Mouse (Mus musculus): ENCODE data around the gene Grip1. TPM values are rescaled to one million over a fixed set of nuclear protein-coding genes. Genes with fewer than 3 reads are reported as not detected.

Gene Grip1
- polyA plus RNA-seq, 1 experiment from 2014 or later = 0.92 TPM

DNA sequence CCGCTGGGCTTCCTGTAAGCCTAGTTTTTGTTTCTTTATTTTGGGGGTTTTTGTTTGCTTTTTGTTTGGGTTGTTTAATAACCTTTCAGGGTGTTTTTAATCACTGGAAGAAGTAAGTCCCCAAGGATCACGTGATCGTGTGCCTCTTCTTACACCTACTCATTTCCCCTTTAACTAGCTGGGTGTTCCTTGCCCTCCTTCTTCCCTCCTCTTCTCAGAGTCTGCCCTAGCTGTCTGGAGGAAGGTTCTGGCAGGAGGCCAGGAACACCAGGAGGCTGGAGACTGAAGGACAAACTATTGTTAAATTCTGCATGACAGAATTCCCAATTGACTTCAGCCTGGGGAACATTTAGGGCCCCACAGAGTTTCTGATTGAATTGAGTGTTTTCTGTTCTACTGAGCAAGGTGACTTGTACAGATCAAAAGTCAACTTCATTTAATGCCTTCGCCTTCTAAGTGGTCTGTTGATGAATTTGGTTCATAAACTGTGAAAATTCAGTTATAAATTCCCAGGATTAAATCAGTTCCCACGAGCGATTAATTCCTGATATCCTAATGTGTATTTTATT is 376.8 kb downstream of the Grip1 start:
- no peak for DNase-seq (ENCODE audit: low spot score)

DNA sequence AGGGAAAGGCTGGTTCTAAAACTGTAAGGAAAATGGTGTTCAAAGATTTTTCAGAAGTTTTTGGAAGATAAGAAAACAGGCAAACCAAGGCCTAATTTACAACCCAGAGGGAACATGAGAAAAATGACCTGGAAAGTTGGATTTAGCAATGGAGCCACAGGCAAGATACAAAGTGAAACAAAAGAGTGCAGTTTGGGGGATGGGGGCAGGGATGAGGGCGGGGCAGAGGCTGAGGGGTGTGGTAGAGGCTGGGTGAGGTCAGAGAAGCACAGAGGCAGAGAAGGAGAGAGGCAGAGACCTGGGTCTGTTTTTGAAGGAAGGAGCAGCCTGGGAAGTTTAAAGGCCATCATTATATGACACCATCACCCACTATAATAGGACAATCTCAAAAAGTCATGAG is 377.5 kb downstream of the Grip1 start:
- DNase-seq (ENCODE audit: low spot score) = no peak

DNA sequence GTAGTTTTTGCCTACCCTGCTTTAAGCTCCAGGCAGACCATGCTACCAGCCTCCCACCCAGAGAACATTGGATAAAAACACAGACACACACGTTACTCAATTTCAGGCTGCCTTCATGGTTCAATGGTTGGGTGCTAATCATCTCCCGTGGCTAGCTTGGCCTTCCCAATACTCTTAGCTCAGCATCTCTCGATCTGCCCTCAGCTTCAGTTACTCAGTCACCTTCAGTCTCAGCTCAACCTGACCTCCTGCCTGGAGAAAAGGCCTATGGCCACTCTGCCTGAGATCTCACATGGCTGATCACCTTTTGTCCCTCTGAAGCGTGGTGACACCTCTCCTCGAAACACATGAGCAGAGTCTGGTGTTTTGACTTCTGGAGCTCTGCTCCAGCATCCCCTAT is 379.7 kb downstream of the Grip1 start:
- DNase-seq (ENCODE audit: low spot score) = no peak

DNA sequence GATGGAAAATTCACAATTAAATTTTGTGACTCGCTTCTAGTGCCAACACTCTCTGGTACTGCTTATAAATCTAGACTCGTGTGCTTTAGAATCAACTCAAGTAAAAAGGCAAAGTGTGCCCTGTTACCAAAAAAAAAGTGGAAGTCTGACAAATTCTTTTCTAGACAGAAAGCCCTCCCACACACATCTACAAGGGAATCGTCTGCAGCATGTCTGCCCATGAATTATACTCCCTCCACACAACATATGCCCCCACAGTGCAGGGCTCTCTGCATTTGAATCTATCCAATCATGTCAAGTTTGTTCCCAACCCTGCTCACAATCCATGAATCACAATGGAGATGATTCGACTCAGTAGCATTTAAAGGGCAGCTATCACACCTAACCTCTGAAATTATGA is 380.5 kb downstream of the Grip1 start:
- no peak for DNase-seq (ENCODE audit: low spot score)

DNA sequence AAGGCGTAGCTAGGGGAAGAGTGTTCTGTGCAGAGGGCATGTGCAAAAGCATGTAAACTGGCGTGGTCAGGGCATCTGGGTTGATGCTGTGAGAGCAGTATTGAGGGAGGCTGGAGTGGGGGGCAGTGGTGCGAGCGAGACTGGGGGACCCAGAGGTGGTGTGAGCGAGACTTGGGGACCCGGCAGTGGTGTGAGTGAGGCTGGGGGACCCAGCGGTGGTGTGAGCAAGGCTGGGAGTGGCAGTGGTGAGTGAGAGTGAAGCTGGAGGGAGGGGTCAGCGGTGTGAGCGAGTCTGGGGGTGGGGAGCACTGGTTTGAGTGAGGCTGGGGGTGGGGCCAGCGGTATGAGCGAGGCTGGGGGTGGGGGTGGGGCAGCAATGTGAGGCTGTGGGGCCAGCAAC is 386.0 kb downstream of the Grip1 start:
- DNase-seq (ENCODE audit: low spot score) = no peak

DNA sequence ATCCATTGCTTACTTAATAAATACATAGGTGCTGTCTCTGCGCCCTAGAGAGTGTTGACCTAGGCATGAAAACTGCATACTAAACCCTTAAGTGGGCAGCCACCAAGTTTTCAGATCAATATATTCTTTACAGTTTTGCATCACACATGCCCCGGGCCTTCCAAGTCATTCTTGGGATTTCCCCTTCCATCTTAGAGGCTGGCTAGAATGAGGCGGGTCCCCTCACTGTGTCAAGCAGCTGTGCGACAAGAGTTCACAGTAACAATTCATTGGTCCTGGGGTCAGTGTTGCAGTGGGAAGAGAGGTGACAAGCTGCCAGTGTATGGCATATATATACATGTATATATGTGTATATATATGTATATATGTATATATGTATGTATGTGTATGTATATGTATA is 388.4 kb downstream of the Grip1 start:
- DNase-seq (ENCODE audit: low spot score) = no peak

DNA sequence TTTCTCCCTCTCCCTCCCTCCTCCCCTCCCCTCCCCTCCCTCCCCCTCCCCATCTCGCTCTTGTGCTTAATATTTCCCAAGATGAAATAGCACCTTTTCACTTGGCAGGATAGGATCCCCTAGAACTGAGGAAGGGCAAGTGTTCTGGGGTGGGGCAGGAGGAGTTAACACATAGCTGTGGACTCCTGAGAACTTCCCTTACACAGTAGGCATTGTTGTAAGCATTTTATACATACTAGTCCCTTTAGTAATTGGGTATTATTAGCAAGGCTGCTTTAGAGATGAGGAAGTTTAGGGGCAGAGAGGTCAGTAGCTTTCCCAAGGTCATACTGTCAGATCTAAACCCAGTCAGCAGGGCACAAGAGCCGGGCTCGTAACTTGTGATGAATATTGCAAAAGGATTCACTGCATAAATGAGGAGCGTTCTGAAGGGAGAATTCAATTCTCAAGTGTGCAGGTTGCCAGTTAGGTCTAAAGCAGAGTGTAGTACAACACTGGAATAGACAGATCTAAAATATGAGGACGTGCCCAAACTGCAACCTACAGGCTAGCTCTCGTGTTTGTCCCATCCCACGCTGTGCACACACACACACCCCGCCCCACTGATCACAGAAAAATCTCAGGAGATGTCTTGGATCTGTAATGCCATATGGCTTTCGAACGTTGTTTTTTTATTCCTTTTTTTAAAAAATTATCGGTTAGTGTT is 392.2 kb downstream of the Grip1 start:
- no peak for DNase-seq (ENCODE audit: low spot score)

DNA sequence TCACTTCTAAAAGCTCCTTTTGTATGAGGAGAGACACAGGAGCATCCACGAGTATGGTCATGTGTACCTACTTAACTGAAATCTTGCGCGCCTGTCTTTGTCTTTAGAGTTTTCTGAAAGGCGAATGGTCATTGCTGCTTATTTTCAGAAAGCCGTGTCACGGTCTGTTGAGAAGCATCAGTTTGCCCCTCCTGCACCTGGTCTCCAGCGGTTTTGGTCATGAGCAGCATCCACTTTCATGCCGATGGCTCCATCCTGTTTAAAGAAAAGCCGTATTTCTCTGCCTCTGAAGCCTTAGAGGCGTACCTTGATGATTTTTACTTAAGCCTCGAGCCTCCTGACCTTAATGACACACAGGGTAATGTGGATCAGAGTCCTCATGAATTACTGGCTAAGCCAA is 398.0 kb downstream of the Grip1 start:
- no peak for DNase-seq (ENCODE audit: low spot score)

DNA sequence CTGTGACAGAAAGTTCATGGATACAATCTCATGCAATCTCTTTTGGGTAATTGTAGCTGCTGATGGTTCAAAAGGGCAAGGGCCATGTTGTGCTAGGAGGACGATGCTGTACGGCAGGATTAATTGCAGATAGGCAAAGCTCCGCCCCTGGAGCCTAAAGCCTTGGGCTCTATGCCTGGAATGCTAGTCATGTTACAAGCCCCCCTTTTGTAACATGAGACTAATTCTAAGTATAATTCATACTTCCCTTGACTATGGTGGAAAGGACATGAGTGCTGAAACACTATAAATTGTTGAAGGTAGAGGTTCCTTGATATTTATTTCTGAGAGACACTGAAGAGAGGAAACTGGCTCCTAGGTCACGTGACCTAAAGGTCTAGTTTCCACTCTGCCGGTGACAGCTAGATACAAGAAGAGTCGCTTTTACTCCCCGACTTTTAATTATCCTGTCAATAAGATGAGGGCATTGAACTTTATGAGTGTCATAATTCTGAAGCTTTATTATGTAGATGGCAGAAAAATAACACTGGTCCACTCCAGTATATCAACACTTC is 399.0 kb downstream of the Grip1 start:
- DNase-seq (ENCODE audit: low spot score) = no peak

DNA sequence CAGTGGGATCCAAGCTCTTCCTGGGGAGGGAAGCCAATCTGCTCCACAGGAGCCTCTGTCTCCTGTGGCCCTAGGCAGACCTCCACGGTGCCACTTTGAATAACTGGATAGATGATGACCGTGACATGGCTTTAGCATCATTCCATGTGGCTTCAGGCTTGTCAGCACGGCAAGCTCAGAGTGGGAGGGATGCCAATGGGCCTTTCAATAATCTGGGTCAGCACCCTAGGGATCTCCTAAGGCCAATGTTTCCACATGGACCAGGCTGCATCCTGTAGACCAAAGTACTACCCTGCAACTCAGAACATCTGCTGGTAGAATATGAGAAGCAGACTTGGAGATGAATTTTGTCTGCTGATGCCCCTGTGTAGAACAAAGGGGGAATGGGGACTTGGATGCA is 414.1 kb downstream of the Grip1 start:
- DNase-seq (ENCODE audit: low spot score) = no peak

DNA sequence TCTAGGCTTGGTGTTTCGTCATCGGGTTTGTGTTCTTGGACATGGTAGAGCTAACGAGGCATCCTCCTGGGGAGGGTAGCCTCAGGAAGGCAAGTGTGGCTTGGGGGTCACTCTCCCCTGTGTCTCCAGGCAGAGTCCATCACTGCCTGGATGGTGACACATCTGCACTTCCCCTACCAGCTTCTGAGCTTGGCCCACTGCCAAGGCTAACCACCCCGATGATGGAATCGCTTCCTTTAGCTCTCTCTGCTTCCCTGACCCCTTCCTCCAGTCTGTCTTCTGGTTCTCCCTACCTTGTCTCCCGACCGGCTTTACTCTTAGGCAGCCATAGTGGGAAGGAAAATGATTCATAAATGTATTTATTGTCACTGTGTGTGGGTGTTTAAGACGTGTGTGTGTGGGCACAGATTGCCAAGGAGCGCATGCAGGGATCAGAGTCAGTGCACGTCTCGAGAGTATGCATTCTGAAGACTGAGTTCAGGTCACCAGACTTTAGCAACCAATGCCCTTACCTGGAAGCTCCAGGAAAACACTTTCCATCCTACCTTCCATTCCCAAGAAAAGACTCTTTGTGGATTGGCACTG is 415.5 kb downstream of the Grip1 start:
- DNase-seq (ENCODE audit: low spot score) = no peak

DNA sequence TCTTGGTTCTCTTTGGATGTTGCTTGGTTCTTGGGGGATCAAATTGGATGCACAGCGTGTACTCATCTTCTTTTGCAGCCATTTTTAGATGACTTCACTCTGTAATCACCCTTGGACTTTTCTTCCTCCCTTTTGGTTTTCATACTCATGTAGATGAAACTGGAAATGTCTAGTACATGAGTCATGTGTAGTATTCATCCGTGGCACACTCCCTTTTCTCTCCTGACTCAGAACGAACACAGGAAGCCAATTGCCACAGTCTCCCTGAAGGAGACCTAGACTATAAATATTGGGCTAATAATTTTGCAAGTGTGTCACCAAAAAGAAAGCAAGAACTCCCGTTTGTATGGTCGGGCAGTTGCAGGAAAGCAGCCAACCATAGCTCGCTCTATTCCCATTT is 423.1 kb downstream of the Grip1 start:
- DNase-seq (ENCODE audit: low spot score) = no peak

DNA sequence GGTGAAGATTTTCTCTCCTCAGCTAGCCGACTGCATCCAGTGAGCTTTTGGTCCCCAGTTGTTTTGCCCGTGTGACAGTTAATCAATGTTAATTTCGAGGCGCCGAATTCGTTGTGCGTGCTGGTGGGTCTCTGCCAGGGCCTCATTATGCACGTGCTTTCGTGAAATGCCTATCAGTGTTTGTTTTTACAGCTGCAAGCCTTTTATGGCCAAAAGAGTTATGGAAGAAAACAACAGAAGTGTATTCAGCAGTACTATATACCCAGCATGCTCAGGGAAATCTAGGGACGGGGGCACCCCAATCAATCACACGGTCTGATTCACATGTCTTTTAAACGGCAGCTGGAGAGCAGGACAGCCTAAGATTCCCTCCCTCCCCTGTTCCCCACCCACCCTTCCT is 424.7 kb downstream of the Grip1 start:
- no peak for DNase-seq (ENCODE audit: low spot score)

DNA sequence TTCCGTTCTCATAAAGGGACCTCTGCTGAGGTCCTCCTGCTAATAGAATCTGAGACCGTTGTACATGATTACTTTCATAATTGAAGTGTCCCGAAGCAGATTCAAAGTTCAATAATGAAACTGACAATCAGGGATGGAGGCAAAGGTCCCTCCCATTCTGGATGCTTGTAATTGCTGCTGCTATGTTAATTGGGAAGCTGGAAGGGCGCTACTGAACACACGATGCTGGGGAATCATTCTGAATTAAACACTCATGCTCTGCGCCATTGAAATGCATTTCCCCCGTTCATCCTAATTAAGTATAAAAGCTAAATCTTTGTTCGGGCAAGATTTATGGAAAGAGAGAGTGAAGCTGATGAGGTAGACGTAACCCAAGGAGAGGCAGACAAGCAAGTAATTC is 431.0 kb downstream of the Grip1 start:
- no peak for DNase-seq (ENCODE audit: low spot score)

DNA sequence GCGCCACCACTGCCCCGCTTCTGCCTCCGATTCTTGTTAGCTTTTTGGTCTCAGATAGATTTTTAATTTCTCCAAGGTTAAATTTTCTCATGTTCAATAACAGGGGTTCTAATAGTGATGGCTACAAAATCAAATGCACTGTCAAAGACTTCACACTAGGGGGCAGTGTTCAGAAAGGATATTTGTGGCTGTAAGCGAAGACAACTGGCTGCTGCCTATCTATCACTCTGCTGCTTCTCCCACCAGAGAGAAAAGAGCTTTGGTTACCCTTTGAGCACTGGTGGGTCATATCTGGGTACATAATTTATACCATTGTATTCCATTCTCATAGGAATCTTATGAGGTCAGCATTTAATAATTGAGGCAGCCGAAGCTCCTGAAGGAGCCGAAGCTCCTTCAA is 431.9 kb downstream of the Grip1 start:
- DNase-seq (ENCODE audit: low spot score) = no peak

DNA sequence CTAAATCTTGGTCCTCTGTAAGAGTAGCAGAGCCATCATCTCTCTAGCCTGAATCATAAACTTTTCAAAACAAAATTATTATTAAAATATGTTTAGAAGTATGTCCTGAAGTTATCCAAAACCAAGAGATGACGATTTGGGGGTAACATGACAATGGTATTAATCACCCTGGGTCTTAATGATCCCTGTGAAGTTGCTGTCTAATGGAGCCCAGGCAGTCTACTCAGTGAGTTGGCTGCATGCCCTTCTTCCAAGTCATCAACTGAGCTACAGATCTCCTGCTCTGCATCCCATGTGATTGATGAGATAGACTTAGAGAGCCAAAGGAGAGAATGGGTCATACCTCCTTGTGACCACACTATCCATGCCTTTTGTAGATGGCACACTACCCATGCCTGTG is 433.1 kb downstream of the Grip1 start:
- no peak for DNase-seq (ENCODE audit: low spot score)

DNA sequence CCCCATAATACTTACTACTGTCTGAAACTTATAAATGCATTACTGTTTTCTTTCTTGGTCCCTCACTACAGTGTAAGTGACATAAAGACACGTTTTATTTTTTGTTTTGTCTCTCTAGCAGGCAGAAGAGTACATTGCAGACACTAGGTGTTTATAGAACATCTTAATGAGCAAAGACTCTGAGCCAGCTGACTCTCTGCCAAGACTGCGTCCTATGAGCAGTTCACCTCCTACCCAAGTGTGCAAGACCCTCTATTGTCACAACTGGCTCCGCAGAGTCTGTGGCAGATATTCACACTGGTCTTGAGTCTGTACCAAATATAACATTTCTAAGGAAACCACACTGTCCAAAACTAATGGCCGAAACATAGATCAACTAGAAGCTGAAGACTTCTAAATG is 449.1 kb downstream of the Grip1 start:
- no peak for DNase-seq (ENCODE audit: low spot score)

DNA sequence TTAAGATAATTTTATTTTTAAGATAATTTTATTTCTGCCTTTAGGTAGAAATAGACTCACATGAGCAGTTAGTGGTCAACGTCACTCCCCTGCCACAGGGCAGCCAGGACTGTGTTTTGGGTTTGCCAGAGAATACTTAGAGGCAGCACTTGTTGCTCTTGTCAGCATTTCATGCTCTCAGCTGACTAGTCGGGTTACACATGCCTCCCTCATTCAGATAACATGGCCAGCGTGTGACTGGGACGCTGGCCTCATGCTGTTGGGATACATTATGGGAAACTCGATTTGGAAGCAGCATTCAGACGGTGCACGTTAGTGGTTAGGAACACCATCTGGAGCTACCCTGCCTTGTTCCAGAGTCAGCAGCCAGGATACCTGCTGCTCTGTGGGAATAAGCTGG is 453.2 kb downstream of the Grip1 start:
- no peak for DNase-seq (ENCODE audit: low spot score)

DNA sequence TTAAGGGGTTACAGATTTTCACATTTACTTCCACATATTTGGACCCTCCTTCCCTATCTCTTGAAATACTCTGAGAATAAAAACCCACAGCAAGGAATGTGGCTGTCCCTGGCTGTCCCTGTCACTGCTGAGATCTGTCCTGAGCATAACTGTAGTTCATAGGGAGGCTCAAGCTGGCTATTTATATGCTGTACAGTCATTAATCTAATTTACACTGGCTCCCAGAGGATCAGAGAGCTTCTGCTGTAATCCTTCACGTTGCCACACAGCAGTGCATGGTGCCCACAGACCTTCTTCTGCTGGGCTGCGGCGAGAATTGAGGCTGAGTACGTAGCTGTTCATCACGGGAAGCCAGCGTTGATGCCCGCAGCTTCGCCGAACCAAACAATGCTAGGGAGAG is 464.4 kb downstream of the Grip1 start:
- no peak for DNase-seq (ENCODE audit: low spot score)

DNA sequence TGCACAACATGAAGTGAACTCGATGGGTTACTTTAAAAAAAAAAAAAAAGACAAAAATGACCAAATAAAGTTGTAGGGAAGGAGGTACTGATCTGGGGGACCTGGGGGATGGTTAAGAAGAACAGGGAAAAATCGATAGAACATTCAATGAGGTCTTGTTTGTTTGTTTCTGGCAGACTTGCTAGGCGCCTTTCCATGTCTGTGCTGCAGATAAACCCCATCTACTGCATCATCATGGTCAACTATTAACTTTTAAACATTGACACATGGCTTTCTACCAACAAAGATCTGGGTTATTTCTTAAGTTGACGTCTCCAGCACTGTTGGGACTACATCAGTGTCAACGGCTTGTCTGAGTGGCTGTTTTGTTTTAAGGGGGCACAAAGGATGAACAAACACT is 474.3 kb downstream of the Grip1 start:
- no peak for DNase-seq (ENCODE audit: low spot score)

DNA sequence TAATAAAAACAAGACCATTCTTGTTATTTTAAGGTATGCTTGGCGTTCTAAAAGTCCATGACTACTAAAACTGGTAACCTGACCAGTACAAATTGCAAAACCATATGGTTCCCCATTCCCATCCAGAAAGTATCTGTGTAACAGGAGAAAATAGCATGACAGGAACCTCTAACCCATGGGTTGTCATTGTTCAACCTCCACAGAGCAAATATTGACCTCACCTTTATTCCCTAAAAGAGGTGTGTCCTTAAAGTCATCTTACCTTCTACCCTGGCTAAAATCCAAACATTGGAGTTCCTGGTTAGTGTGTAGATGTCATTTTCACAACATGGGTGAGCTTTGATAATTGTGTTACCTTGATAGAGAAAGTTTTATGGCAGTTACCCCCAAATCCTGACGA is 475.3 kb downstream of the Grip1 start:
- DNase-seq (ENCODE audit: low spot score) = no peak

DNA sequence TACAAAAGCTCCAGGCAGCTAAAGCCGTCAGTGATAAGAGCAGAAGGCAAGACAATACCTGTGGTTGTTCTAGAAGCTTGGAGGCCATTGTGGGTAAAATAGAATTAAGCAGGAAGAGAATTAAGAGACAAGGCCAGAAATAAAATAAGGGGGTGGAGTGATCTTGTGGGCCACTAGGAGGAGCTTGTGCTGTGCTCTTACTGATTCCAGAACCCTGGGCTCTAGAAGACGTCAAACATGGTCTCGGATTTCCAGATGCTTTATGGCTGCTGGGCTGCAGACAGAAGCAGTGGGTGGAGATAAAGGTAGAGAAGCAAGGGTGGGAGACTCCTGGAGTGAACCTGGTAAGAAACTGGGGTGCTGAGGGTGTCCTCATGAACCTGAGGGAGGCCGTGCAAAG is 479.2 kb downstream of the Grip1 start:
- DNase-seq (ENCODE audit: low spot score) = no peak

DNA sequence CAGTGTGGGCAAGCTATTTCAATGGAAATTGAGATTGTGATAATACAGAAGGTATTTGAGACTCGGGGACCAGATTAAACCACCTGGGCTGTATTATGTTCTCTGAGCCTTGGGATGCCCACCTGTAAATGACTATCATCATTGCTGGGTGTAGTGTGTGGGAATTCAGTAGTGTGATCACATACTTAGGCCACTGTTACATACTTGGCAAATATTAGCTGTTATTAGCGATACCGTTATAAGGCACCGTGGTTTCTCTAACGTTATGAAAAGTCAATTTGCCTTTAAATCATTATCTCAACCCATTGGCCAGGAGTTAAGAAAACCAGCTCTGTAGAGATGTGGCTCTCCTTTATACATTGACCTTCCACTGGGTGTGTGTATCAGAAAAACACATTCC is 479.7 kb downstream of the Grip1 start:
- DNase-seq (ENCODE audit: low spot score) = no peak

All from thymus, postnatal 0 days (tissue).